Mouse (Mus musculus) limb, embryonic 14.5 days (tissue): Measurements from ENCODE around the gene Lix1. TPM values are rescaled to one million over a fixed set of nuclear protein-coding genes. Genes with fewer than 3 reads are reported as not detected.

ENCODE experiments used
- ATAC-seq: fragments of 200-750 bp; cut with Nextera tagmentation; 2 replicates; pipeline ENCODE4 v1.8.0; 2017; ENCODE audit warnings: low read depth, moderate number of reproducible peaks, moderate TSS enrichment; ENCODE audit not compliant: low FRiP score
- DNase-seq: peaks from one replicate; pipeline ENCODE4 v3.0.0-alpha.2; 2015; ENCODE audit warnings: low spot score
- H3K27ac ChIP-seq: fragments of 300-500 bp; sonication (generic); replicated peaks from 2 replicates; pipeline ENCODE4 v1.5.1; 2014; ENCODE audit warnings: low read depth, mild to moderate bottlenecking, low read length, moderate library complexity, mixed read lengths
- H3K27me3 ChIP-seq: fragments of 300-500 bp; sonication (generic); 2 replicates; pipeline ENCODE4 v1.6.1; 2014; ENCODE audit warnings: low read length, mixed read lengths; ENCODE audit not compliant: control insufficient read depth, insufficient read depth
- H3K36me3 ChIP-seq: fragments of 300-500 bp; sonication (generic); 2 replicates; pipeline ENCODE4 v1.6.1; 2014; ENCODE audit warnings: mild to moderate bottlenecking, low read length, moderate library complexity, mixed read lengths; ENCODE audit not compliant: control insufficient read depth, insufficient read depth
- H3K4me1 ChIP-seq: fragments of 300-500 bp; sonication (generic); 2 replicates; pipeline ENCODE4 v1.6.1; 2014; ENCODE audit warnings: antibody characterized with exemption, low read length, mixed read lengths; ENCODE audit not compliant: control insufficient read depth, insufficient read depth
- H3K4me2 ChIP-seq: fragments of 300-500 bp; sonication (generic); replicated peaks from 2 replicates; pipeline ENCODE4 v1.6.1; 2014; ENCODE audit warnings: low read depth, mild to moderate bottlenecking, low read length, moderate library complexity; ENCODE audit not compliant: severe bottlenecking
- H3K4me3 ChIP-seq: fragments of 300-500 bp; sonication (generic); replicated peaks from 2 replicates; pipeline ENCODE4 v1.5.1; 2014; ENCODE audit warnings: low read length
- H3K9ac ChIP-seq: fragments of 300-500 bp; sonication (generic); 2 replicates; pipeline ENCODE4 v1.6.1; 2014; ENCODE audit warnings: mild to moderate bottlenecking, low read depth, low read length, moderate library complexity; ENCODE audit not compliant: severe bottlenecking
- H3K9me3 ChIP-seq: fragments of 300-500 bp; sonication (generic); 2 replicates; pipeline ENCODE4 v1.6.1; 2016; ENCODE audit warnings: low read length; ENCODE audit not compliant: control insufficient read depth
- POLR2A ChIP-seq: fragments of 200-500 bp; IDR thresholded peaks from 2 replicates; pipeline ENCODE4 v1.8.0; 2012; ENCODE audit warnings: inconsistent platforms, mild to moderate bottlenecking, moderate library complexity, borderline replicate concordance; ENCODE audit not compliant: insufficient read depth, insufficient read length; ENCODE audit errors: extremely low read depth
- WGBS: fragments of 180-500 bp; shearing (Covaris S2); extraction: QIAGEN DNeasy Blood & Tissue Kit; methylation state at CpG from one replicate; pipeline ENCODE4 v1.1.7; 2014; 5-methylcytosine and 5-hydroxymethylcytosine counted together
- polyA plus RNA-seq, 2 experiments: library from polyadenylated mRNA; depleted of rRNA in 1 of 2; stranded (reverse) in 1 of 2; unstranded in 1 of 2; fragments of >200 nt; fragmentation: Nextera tagmentation in 1 of 2; extraction: Ambion mirVana in 1 of 2; gene quantifications; 2 replicates each; pipeline versions ENCODE4 v1.2.1 to v1.2.3; 2012 to 2014

Lix1 gene
- polyA plus RNA-seq, 2 experiments = 7.0 to 8.6 TPM

GRCm38 (mm10) chr17:17448737-17449440 is 46.4 kb downstream of the Lix1 start:
- ATAC-seq (peak; percentile 84), DNase-seq (peak; percentile 57)
- 0 out of 2 replicates have a peak overlapping the region, but pooled peaks have one; percentile 21 for H3K27ac ChIP-seq
- H3K4me1 ChIP-seq = 0 out of 2 replicates have a peak, but pooled peaks cover 6% of the 10 kb centered on the region
- no peaks in the 10 kb centered on the region for H3K9me3 ChIP-seq
- peak overlapping the region; percentile 29 for H3K4me3 ChIP-seq
- TF ChIP-seq POLR2A = no peak
- 6% methylated on average over 17 of the region's 17 CpGs for WGBS
- H3K36me3 ChIP-seq = no peaks in the 10 kb centered on the region
- H3K27me3 ChIP-seq = no peaks in the 10 kb centered on the region
- H3K4me2 ChIP-seq = peak overlapping the region; percentile 55
- H3K9ac ChIP-seq = peak overlapping the region; percentile 50

GRCm38 (mm10) chr17:17449441-17449770 is 46.9 kb downstream of the Lix1 start:
- no peak for DNase-seq
- no peak for ATAC-seq
- no peak overlapping the region for H3K27ac ChIP-seq

GRCm38 (mm10) chr17:17451102-17451501 is 48.6 kb downstream of the Lix1 start:
- H3K27ac ChIP-seq = no peak overlapping the region
- H3K27me3 ChIP-seq = no peaks in the 10 kb centered on the region
- 0 out of 2 replicates have a peak, but pooled peaks cover 6% of the 10 kb centered on the region for H3K4me1 ChIP-seq
- H3K4me3 ChIP-seq = no peak overlapping the region
- DNase-seq (no peak), ATAC-seq (no peak)
- no peak for TF ChIP-seq POLR2A
- WGBS = 76% methylated on average over 1 of the region's 1 CpGs
- no peaks in the 10 kb centered on the region for H3K9me3 ChIP-seq
- no peak overlapping the region for H3K9ac ChIP-seq
- no peaks in the 10 kb centered on the region for H3K36me3 ChIP-seq
- H3K4me2 ChIP-seq = no peak overlapping the region

More at GRCm38 (mm10) chr17:17449441-17449770, 46.9 kb downstream of the Lix1 start:
- H3K4me3 ChIP-seq = peak overlapping the region; percentile 29
- no peaks in the 10 kb centered on the region for H3K9me3 ChIP-seq
- no peaks in the 10 kb centered on the region for H3K27me3 ChIP-seq
- H3K9ac ChIP-seq = peak overlapping the region; percentile 50; the same call in 1 of the 2 replicates
- TF ChIP-seq POLR2A = no peak
- H3K4me1 ChIP-seq = 0 out of 2 replicates have a peak, but pooled peaks cover 6% of the 10 kb centered on the region
- peak overlapping the region; percentile 55 for H3K4me2 ChIP-seq
- H3K36me3 ChIP-seq = no peaks in the 10 kb centered on the region
- WGBS = 19% methylated on average over 5 of the region's 5 CpGs

- Histone ChIP-seq H3K27me3 (no peaks in the 10 kb centered on the region), H3K27ac (no peak overlapping the region), H3K9ac (no peak overlapping the region), H3K9me3 (no peaks in the 10 kb centered on the region), H3K4me1 (0 out of 2 replicates have a peak, but pooled peaks cover 6% of the 10 kb centered on the region), H3K36me3 (no peaks in the 10 kb centered on the region), H3K4me3 (no peak overlapping the region), H3K4me2 (no peak overlapping the region)
- no peak for ATAC-seq
- no peak for TF ChIP-seq POLR2A
- WGBS = 94% methylated on average over 3 of the region's 3 CpGs
- no peak for DNase-seq
These were observed 50.1 kb downstream of the Lix1 start for GRCm38 (mm10) chr17:17452617-17453016.

GRCm38 (mm10) chr17:17454573-17454972 is 52.1 kb downstream of the Lix1 start:
- no peak for DNase-seq
- WGBS = 88% methylated on average over 1 of the region's 1 CpGs
- Histone ChIP-seq H3K4me2 (no peak overlapping the region), H3K27me3 (no peaks in the 10 kb centered on the region), H3K36me3 (no peaks in the 10 kb centered on the region), H3K4me3 (no peak overlapping the region), H3K9me3 (no peaks in the 10 kb centered on the region), H3K4me1 (no peaks in the 10 kb centered on the region), H3K27ac (no peak overlapping the region), H3K9ac (no peak overlapping the region)
- TF ChIP-seq POLR2A = no peak
- no peak for ATAC-seq
